Mouse (Mus musculus) liver, embryonic 14.5 days (tissue): ENCODE measurements around the gene Gucd1.

Experiments
- CTCF ChIP-seq: IDR thresholded peaks from 2 replicates; pipeline ENCODE4 v1.5.1; 2016; ENCODE audit warnings: antibody characterized with exemption, low read depth, control low read depth
- EP300 ChIP-seq: IDR thresholded peaks from 2 replicates; pipeline ENCODE4 v1.6.1; 2016; ENCODE audit warnings: antibody characterized with exemption, low read depth

DNA sequence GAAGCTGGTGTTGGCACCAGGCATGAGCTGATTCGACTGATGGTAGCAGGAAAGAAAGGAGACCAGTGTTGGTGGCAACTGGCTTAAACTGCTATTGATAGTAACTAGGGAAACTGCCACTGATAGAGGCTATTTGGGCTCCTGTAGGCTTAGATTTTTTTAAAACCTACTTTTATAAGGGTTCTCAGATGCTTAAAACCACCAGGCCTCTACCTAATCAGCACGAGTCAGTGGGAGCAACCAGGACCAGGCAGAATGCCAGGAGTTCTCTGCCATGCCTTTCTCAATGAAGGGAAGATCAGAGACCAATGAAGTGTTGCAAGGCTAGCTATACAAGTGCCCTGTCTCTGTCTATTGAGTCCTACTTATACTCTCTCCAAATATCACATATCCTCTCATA lies 28.2 kb downstream of the Gucd1 start:
- no peak for TF ChIP-seq EP300
- no peak for TF ChIP-seq CTCF
